7 mouse cellular contexts compared by ENCODE assay signal in genomic region chrX:169976340-169976739, GRCm38 (mm10). TPM values are rescaled to one million over a fixed set of nuclear protein-coding genes. Genes with fewer than 3 reads are reported as not detected.
DNase-seq lines count a peak whose midpoint lies in the region; ATAC-seq and TF ChIP-seq lines count a peak whose summit lies in the region.
"Not testable (repeated sequence)": the region's sequence is repeated elsewhere in the genome, so short reads cannot be mapped to it uniquely, and the experiment has no call there.

No protein-coding gene starts in this region.

- not testable (repeated sequence) for H3K4me2 ChIP-seq in kidney, postnatal 0 days (ENCODE audit: low read length)

- TF ChIP-seq CTCF in kidney, postnatal 0 days (IDR thresholded peaks at IDR 0.05; ENCODE audit: low read depth), result not testable (repeated sequence)

- not testable (repeated sequence) for H3K27ac ChIP-seq in kidney, postnatal 0 days

- peak; percentile 1 for DNase-seq in adrenal gland, postnatal 10 days
- peak; percentile 16 for DNase-seq in c-Kit-positive CD71-positive TER-119-negative erythroid progenitor cells, embryonic 14.5 days (ENCODE audit: low read depth)
- peak; percentile 11 for DNase-seq in heart, adult 8-10 months (ENCODE audit: low spot score)
- peak; percentile 10 for DNase-seq in kidney, postnatal 0 days (ENCODE audit: low spot score)
- DNase-seq in left cerebral cortex, postnatal 14 days (ENCODE audit: low spot score in 2 of 2), result peak; percentile 2 to 5
- DNase-seq in retina, postnatal 1 day, result peak; percentile 9
- DNase-seq in urinary bladder, postnatal 25 days (ENCODE audit: low spot score), result peak; percentile 4

- not testable (repeated sequence) for H3K4me3 ChIP-seq in kidney, postnatal 0 days (replicated peaks; ENCODE audit: low read depth, low read length)

- H3K9me3 ChIP-seq in kidney, postnatal 0 days (replicated peaks; ENCODE audit: low read length), result not testable (repeated sequence)

- H3K27me3 ChIP-seq in kidney, postnatal 0 days (ENCODE audit: insufficient read depth, low read length), result not testable (repeated sequence)

- 80% methylated on average over 5 of the region's 5 CpGs for WGBS in kidney, postnatal 0 days

- H3K4me1 ChIP-seq in kidney, postnatal 0 days (replicated peaks; ENCODE audit: insufficient read depth, low read length), result not testable (repeated sequence)

- not testable (repeated sequence) for H3K9ac ChIP-seq in kidney, postnatal 0 days (ENCODE audit: low read depth, low read length)

- intact Hi-C loops in left cerebral cortex, postnatal 14 days (cut with DNase I), result not testable (repeated sequence)

- H3K36me3 ChIP-seq in kidney, postnatal 0 days (ENCODE audit: insufficient read depth, low read length), result not testable (repeated sequence)

- not testable (repeated sequence) for ATAC-seq in kidney, postnatal 0 days (replicated peaks; ENCODE audit: low FRiP score, low read depth)

RNA-seq across cellular contexts. Expression of gene Gm21887, which starts 33.1 kb away (rescaled TPM):
- total RNA-seq in adrenal gland, postnatal 10 days (2021), result 100 to 1,000 TPM; 102 to 237 TPM
- 10 to 100 TPM; 17.8 to 49.6 (median 29.3) TPM for total RNA-seq in heart, adult 8-10 months (2022)
- 41.1 and 106 TPM in 2 replicates for polyA plus RNA-seq in kidney, postnatal 0 days (2015; fragmentation: Nextera tagmentation; extraction: Ambion mirVana)
- total RNA-seq in left cerebral cortex, postnatal 14 days (2021), result 100 to 1,000 TPM; 193 to 282 TPM
